Mouse (Mus musculus) c-Kit-positive CD71-positive TER-119-positive erythroid progenitor cells, embryonic 14.5 days (primary cell): ENCODE data around the gene Mep1a.

Source experiments
- DNase-seq: peaks from one replicate; pipeline ENCODE4 v3.0.0-alpha.2; 2013; ENCODE audit warnings: low spot score

Gene Mep1a

DNA sequence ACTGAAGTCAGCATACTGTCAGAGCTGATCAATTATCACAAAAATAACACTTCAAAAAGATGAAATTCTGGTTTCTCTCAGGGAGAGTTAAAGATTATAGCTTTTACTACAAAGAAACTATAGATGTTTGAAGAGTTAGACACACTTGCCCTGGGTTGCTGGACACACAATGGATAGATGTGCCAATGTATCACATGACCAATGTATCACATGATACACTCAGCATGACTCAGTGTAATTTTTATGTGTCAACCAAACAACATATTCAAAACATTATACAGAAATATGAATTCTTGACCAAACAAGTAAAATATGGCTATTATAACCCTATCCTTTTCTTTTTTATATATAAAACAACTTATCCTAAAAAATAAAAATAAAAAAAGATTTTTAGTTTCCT lies 25.0 kb downstream of the Mep1a start:
- DNase-seq, result no peak

DNA sequence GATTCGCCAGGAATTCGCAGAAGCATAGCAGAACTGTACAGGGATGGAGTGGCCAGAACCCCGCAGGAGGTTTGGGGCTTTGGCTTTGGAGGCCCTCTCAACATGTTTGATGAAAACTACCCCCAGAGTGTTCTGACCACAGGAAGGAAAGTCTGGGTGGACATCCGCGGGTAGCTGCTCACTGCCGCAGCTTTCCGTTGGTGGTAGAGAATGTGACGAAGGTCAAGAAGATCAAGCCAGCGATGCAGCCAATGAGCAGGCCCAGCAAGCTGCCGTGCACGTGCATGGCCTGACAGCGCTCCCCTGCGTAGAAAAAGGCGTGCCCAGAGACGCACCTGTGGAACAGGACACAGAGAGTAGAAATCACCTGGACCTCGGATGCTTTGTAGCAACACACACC lies 27.8 kb downstream of the Mep1a start:
- DNase-seq, result no peak

DNA sequence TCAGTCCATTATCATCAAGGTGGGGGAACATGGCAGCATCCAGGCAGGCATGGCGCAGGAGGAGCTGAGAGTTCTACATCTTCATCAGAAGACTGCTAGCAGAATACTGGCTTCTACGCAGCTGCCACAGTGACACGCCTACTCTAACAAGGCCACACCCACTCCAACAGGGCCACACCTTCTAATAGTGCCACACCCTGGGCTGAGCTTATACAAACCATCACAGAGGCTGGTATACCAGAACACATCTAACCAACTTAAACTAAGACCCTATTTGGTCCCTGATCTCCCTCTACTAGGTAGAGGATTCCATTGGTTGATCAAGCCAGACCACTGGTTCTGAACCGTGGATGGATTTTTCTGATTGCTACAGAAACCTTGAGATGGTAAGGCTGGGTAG lies 30.1 kb downstream of the Mep1a start:
- DNase-seq, result peak; percentile 11

DNA sequence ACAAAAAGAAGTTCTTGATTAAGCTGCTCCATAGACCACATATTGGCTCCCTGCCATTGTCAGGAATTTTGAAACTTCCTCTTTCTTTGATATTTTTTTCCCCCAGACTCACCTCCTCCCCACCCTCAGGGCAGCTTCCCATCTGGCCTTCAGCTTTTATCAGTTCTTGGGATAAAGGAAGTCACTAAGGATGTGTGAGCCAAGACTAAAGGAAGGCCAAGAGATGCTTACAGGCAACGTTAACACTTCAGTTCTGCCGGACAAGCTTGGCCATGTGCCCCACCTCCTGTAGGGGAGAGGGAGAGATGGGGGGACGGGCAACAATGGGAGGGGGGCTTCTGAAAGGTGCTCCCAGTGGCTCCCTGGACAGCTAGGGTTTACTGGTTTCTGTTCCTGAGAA lies 32.6 kb downstream of the Mep1a start:
- DNase-seq, result no peak

GRCm38 (mm10) chr17:43460245-43461181 lies 42.1 kb downstream of the Mep1a start:
- DNase-seq, result peak; percentile 29

DNA sequence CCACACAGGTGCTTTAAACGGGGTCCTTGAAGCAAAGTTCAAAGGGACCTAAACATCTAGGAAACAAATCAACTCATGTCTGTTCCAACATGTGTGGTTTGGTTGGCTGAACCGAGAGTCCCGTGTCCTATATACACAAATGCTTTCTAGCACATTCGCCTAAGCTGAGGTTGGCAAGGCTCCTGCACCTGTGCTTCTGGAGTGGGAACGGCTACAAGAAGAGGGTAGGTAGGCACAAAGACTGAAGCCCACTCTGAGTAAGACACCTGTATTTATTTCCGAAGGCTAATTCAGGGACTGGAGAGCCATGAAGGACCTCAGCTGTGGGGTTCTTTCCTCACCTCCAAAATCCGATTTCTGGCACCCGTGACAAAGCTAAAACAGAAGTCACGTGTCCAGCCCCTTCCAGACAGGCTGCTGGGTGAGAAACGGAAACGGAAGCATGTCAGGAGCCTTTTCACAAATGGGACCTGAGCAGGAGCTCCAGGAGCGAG lies 42.8 kb downstream of the Mep1a start:
- DNase-seq, result no peak

DNA sequence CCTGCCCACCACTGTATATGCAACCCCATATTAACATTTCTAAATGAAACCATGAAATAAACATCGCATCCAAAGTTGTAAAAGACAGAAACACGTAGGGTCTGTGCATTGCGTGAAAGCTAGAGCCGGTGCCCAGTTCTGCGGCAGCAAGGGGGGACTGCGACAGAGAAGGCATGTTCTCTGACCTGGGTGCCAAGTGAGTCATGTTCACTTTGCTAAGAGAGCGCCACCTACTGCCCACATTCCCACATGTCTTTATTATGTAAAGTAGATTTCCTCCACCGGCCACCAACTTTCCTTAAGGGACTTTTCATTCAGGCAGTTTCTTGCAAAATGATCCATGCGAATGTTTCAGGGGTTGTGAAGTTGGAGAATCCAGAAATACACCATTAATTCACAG lies 44.0 kb downstream of the Mep1a start:
- peak; percentile 56 for DNase-seq

GRCm38 (mm10) chr17:43451216-43451615 lies 51.4 kb downstream of the Mep1a start:
- no peak for DNase-seq

GRCm38 (mm10) chr17:43434485-43434884 lies 68.1 kb downstream of the Mep1a start:
- DNase-seq, result no peak

- DNase-seq, result no peak
These were observed 70.9 kb downstream of the Mep1a start for GRCm38 (mm10) chr17:43431692-43432091.
